Mouse (Mus musculus): ENCODE data around the gene Efnb2. TPM values are rescaled to one million over a fixed set of nuclear protein-coding genes. Genes with fewer than 3 reads are reported as not detected.

Gene Efnb2
- polyA plus RNA-seq, 1 experiment from 2014 or later: 8.0 TPM

DNA sequence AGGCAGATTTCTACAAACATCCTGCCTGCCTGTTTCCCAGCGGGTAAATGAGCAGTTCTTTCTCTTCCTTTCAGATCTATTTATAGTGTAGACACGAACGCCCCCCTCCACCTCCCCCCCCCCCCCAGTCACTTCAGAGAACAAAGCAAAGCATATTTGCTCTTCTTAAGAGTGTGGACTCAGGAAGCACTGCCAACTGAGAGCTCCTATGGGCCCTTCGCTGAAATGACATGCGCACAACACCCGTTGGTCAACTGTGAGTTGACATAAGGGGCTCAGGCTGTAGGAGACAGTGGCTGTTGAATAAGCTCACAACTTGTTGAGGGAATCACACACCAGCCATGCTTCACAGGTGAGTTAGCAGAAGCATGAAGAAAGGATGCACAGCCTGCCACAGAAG is 84.8 kb downstream of the Efnb2 start:
- Histone ChIP-seq H3K4me2 (no peak overlapping the region), H3K9ac (ENCODE audit: low read depth, low read length) (no peak overlapping the region), H3K4me3 (ENCODE audit: low read depth, low read length) (no peak overlapping the region), H3K27me3 (replicated peaks; ENCODE audit: control insufficient read depth, insufficient read depth, low read length) (no peaks in the 10 kb centered on the region), H3K4me1 (replicated peaks; ENCODE audit: control insufficient read depth, insufficient read depth, low read length) (no peaks in the 10 kb centered on the region), H3K36me3 (ENCODE audit: control insufficient read depth, insufficient read depth, low read length) (no peaks in the 10 kb centered on the region), H3K27ac (ENCODE audit: low read depth, low read length) (no peak overlapping the region), H3K9me3 (ENCODE audit: control insufficient read depth, low read length) (no peaks in the 10 kb centered on the region)
- ATAC-seq (replicated peaks; ENCODE audit: low FRiP score) (no peak), DNase-seq (ENCODE audit: low spot score) (no peak)
- 53% methylated on average over 6 of the region's 6 CpGs for WGBS

DNA sequence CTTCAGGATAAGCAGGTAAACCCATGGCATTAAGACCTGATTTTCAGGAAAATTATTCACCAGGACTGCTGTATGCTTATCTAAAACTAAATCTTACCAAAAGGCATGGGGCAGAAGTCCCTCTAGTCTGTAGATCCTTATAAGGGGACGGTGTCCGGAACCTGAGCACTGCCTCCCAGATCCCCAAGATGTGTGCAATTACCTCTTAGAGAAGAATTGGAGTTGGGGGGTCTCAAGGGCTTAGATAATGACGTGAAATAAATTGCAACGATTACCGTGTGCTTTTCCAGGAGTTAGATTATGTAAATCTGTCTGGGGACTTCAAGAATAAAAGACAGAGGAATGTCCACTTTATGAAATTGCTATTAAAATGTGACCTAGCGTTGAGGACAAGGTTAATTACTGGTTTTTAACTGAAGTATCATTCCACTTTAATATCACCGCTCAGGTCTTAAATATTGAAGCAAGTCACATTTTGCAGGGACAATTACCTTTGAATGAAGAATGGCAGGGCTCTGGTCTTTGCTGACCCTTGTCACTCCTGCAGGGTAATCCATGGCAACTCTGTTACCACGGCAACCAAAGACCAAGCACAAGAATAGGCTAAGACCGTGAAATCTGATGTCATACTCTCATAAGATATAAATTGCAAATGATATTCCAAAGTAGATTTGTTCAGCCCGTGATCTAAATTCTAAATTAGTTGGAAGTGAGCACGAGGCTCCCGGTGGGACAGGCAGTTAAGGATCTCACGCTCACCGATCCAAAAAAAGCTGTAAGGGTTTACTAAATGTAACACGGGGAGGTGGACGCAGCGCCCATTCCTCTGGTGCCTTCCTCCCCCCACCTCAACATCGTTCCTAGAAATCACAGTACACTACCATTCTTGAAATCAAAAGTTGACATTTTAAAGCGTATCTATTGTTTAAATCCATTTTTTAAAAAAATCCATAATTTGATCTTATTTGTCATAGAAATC is 86.2 kb downstream of the Efnb2 start:
- Histone ChIP-seq H3K9me3 (ENCODE audit: control insufficient read depth, low read length) (no peaks in the 10 kb centered on the region), H3K4me2 (no peak overlapping the region), H3K9ac (ENCODE audit: low read depth, low read length) (no peak overlapping the region), H3K27ac (ENCODE audit: low read depth, low read length) (no peak overlapping the region), H3K4me1 (replicated peaks; ENCODE audit: control insufficient read depth, insufficient read depth, low read length) (no peaks in the 10 kb centered on the region), H3K27me3 (replicated peaks; ENCODE audit: control insufficient read depth, insufficient read depth, low read length) (no peaks in the 10 kb centered on the region), H3K4me3 (ENCODE audit: low read depth, low read length) (no peak overlapping the region), H3K36me3 (ENCODE audit: control insufficient read depth, insufficient read depth, low read length) (no peaks in the 10 kb centered on the region)
- ATAC-seq (replicated peaks; ENCODE audit: low FRiP score) (no peak), DNase-seq (ENCODE audit: low spot score) (no peak)
- 85% methylated on average over 19 of the region's 19 CpGs for WGBS

DNA sequence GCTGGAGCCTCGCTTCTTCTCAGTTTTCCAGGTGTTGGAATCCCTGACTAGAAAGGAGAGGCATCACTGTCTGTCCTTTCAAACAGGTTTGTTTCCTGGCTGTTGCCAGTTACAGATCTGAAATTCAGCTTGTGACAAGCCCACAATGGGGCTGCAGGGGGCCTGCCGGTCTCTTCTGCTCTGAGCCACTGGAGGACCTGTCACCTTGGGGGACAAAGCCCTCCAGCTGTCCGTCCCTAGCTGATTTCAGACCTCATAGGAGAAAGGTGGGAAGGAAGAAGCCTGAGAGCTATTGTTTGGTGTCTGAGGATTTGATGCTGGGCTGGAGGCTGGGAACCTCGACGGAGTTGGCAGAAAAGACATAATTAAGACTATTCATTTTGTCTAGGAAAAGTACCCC is 88.8 kb downstream of the Efnb2 start:
- H3K4me3 ChIP-seq (ENCODE audit: low read depth, low read length): no peak overlapping the region
- no peaks in the 10 kb centered on the region for H3K36me3 ChIP-seq (ENCODE audit: control insufficient read depth, insufficient read depth, low read length)
- DNase-seq (ENCODE audit: low spot score) (no peak), ATAC-seq (replicated peaks; ENCODE audit: low FRiP score) (no peak)
- H3K27ac ChIP-seq (ENCODE audit: low read depth, low read length): no peak overlapping the region
- no peaks in the 10 kb centered on the region for H3K4me1 ChIP-seq (replicated peaks; ENCODE audit: control insufficient read depth, insufficient read depth, low read length)
- 42% methylated on average over 5 of the region's 5 CpGs for WGBS
- H3K9me3 ChIP-seq (ENCODE audit: control insufficient read depth, low read length): no peaks in the 10 kb centered on the region
- H3K9ac ChIP-seq (ENCODE audit: low read depth, low read length): no peak overlapping the region
- H3K4me2 ChIP-seq: no peak overlapping the region
- no peaks in the 10 kb centered on the region for H3K27me3 ChIP-seq (replicated peaks; ENCODE audit: control insufficient read depth, insufficient read depth, low read length)

GRCm38 (mm10) chr8:8571625-8572215 is 89.3 kb downstream of the Efnb2 start:
- H3K4me1 ChIP-seq (replicated peaks; ENCODE audit: control insufficient read depth, insufficient read depth, low read length): no peaks in the 10 kb centered on the region
- H3K36me3 ChIP-seq (ENCODE audit: control insufficient read depth, insufficient read depth, low read length): no peaks in the 10 kb centered on the region
- H3K9ac ChIP-seq (ENCODE audit: low read depth, low read length): no peak overlapping the region
- no peaks in the 10 kb centered on the region for H3K27me3 ChIP-seq (replicated peaks; ENCODE audit: control insufficient read depth, insufficient read depth, low read length)
- H3K9me3 ChIP-seq (ENCODE audit: control insufficient read depth, low read length): no peaks in the 10 kb centered on the region
- H3K4me2 ChIP-seq: no peak overlapping the region
- H3K4me3 ChIP-seq (ENCODE audit: low read depth, low read length): no peak overlapping the region
- 84% methylated on average over 7 of the region's 7 CpGs for WGBS
- DNase-seq (ENCODE audit: low spot score): no peak
- H3K27ac ChIP-seq (ENCODE audit: low read depth, low read length): no peak overlapping the region
- no peak for ATAC-seq (replicated peaks; ENCODE audit: low FRiP score)

DNA sequence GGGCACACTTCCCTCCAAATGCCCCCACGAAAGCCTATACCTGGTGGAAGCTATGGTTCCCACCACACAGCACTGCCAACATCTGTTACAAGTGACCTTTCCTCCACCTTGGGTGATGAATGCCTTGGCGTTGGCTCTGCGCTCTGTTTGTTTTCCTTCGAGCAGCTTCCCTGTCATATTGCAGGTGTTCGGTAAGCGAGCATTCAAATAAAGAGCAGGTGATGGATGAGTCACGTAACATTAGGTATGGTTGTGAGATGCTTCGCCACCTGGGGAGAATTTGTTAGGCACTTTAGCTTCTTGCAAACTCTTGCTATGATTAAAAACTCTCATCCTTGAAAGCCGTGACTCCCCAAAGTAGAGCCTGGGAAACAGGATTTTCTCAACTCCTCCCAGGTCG is 91.8 kb downstream of the Efnb2 start:
- Histone ChIP-seq H3K4me3 (ENCODE audit: low read depth, low read length) (no peak overlapping the region), H3K4me1 (replicated peaks; ENCODE audit: control insufficient read depth, insufficient read depth, low read length) (no peaks in the 10 kb centered on the region), H3K36me3 (ENCODE audit: control insufficient read depth, insufficient read depth, low read length) (no peaks in the 10 kb centered on the region), H3K27ac (ENCODE audit: low read depth, low read length) (no peak overlapping the region), H3K27me3 (replicated peaks; ENCODE audit: control insufficient read depth, insufficient read depth, low read length) (no peaks in the 10 kb centered on the region), H3K9me3 (ENCODE audit: control insufficient read depth, low read length) (no peaks in the 10 kb centered on the region), H3K9ac (ENCODE audit: low read depth, low read length) (no peak overlapping the region), H3K4me2 (no peak overlapping the region)
- 85% methylated on average over 10 of the region's 10 CpGs for WGBS
- ATAC-seq (replicated peaks; ENCODE audit: low FRiP score) (no peak), DNase-seq (ENCODE audit: low spot score) (no peak)

- no peaks in the 10 kb centered on the region for H3K4me1 ChIP-seq (replicated peaks; ENCODE audit: control insufficient read depth, insufficient read depth, low read length)
- no peaks in the 10 kb centered on the region for H3K27me3 ChIP-seq (replicated peaks; ENCODE audit: control insufficient read depth, insufficient read depth, low read length)
- WGBS: 86% methylated on average over 9 of the region's 9 CpGs
- no peaks in the 10 kb centered on the region for H3K36me3 ChIP-seq (ENCODE audit: control insufficient read depth, insufficient read depth, low read length)
- no peaks in the 10 kb centered on the region for H3K9me3 ChIP-seq (ENCODE audit: control insufficient read depth, low read length)
- no peak overlapping the region for H3K4me2 ChIP-seq
- H3K27ac ChIP-seq (ENCODE audit: low read depth, low read length): no peak overlapping the region
- ATAC-seq (replicated peaks; ENCODE audit: low FRiP score): no peak
- H3K4me3 ChIP-seq (ENCODE audit: low read depth, low read length): no peak overlapping the region
- no peak for DNase-seq (ENCODE audit: low spot score)
- no peak overlapping the region for H3K9ac ChIP-seq (ENCODE audit: low read depth, low read length)
Measured at GRCm38 (mm10) chr8:8568215-8568773, 92.7 kb downstream of the Efnb2 start.

Small RNAs within 50 kb of the gene (microRNA-seq; reads per million reads assigned to microRNA genes)
- gene Mir7654 (ENCODE audit: borderline number of aligned reads): 13.4 reads per million, percentile 26 among the genes with 10 or more reads in this experiment

Other genes starting within 250 kb of the Efnb2 start
- gene Arglu1, start 29.3 kb upstream of the Efnb2 start, polyA plus RNA-seq (2014; fragmentation: Nextera tagmentation; extraction: Ambion mirVana): 87.2 and 88.2 TPM in 2 replicates